Comparison of ENCODE assay signal across 13 mouse cellular contexts in genomic region chr11:7039722-7040121, GRCm38 (mm10). TPM values are rescaled to one million over a fixed set of nuclear protein-coding genes. Genes with fewer than 3 reads are reported as not detected.
"Had no signal": no experiment of that assay in that cellular context is flagged by ENCODE, and none has a peak within 500 bp of the region (broad histone marks: within the 10 kb centered on the region; RNA-seq: fewer than 3 reads in every experiment).

No protein-coding gene starts in this region.

- H3K9me3 ChIP-seq: limb, embryonic 12.5 days; liver, embryonic 13.5 days; midbrain, embryonic 13.5 days had no signal

- H3K4me3 ChIP-seq: layer of hippocampus, adult 2 months; limb, embryonic 12.5 days; liver, embryonic 13.5 days; midbrain, embryonic 13.5 days had no signal

- H3K4me1 ChIP-seq: limb, embryonic 12.5 days; liver, embryonic 13.5 days; midbrain, embryonic 13.5 days had no signal

- H3K4me2 ChIP-seq: limb, embryonic 12.5 days; liver, embryonic 13.5 days; midbrain, embryonic 13.5 days had no signal

- DNase-seq: kidney, adult 9 months; liver; liver, embryonic 13.5 days; liver, postnatal 0 days; lung, postnatal 36 days; thymus, postnatal 4 days had no signal

- ATAC-seq: liver, postnatal 0 days; lung, postnatal 0 days; midbrain, embryonic 13.5 days had no signal

- H3K27ac ChIP-seq: kidney, postnatal 0 days; layer of hippocampus, adult 2 months; limb, embryonic 12.5 days; liver, embryonic 13.5 days; midbrain, embryonic 13.5 days; stomach, postnatal 0 days had no signal

- H3K9ac ChIP-seq: limb, embryonic 12.5 days; liver, embryonic 13.5 days; liver, postnatal 0 days; midbrain, embryonic 13.5 days had no signal

- H3K36me3 ChIP-seq: limb, embryonic 12.5 days; liver, embryonic 13.5 days; midbrain, embryonic 13.5 days had no signal

- H3K27me3 ChIP-seq: liver, embryonic 13.5 days; midbrain, embryonic 13.5 days had no signal

RNA-seq across cellular contexts. Expression of gene Adcy1, which starts 23.6 kb away (rescaled TPM):
- total RNA-seq: megakaryocyte progenitor cell, adult 5-6 weeks had no signal
